Mouse (Mus musculus) midbrain, postnatal 0 days (tissue): ENCODE data around the gene Tmem41b. TPM values are rescaled to one million over a fixed set of nuclear protein-coding genes. Genes with fewer than 3 reads are reported as not detected.
A peak's percentile ranks its signal among the peaks of the same experiment; 100 is the strongest.

Experiments
- ATAC-seq: fragments of 200-750 bp; cut with Nextera tagmentation; 2 replicates; pipeline ENCODE4 v1.8.0; 2017; ENCODE audit warnings: moderate number of reproducible peaks, mild to moderate bottlenecking, moderate TSS enrichment, moderate library complexity; ENCODE audit not compliant: low FRiP score
- DNase-seq: peaks from one replicate; pipeline ENCODE4 v3.0.0-alpha.2; 2015; ENCODE audit warnings: low spot score
- H3K27ac ChIP-seq: fragments of 300-500 bp; sonication (generic); 2 replicates; pipeline ENCODE4 v1.5.1; 2014; ENCODE audit warnings: low read depth, mild to moderate bottlenecking, low read length, mixed read lengths
- H3K27me3 ChIP-seq: fragments of 300-500 bp; sonication (generic); 2 replicates; pipeline ENCODE4 v1.6.1; 2014; ENCODE audit warnings: low read length, control low read depth, mixed read lengths; ENCODE audit not compliant: insufficient read depth
- H3K36me3 ChIP-seq: fragments of 300-500 bp; sonication (generic); 2 replicates; pipeline ENCODE4 v1.6.1; 2014; ENCODE audit warnings: low read length, control low read depth, mixed read lengths; ENCODE audit not compliant: insufficient read depth
- H3K4me1 ChIP-seq: fragments of 300-500 bp; sonication (generic); 2 replicates; pipeline ENCODE4 v1.6.1; 2014; ENCODE audit warnings: mild to moderate bottlenecking, control low read depth, antibody characterized with exemption, low read length, mixed read lengths; ENCODE audit not compliant: insufficient read depth
- H3K4me2 ChIP-seq: fragments of 300-500 bp; sonication (generic); 2 replicates; pipeline ENCODE4 v1.6.1; 2014; ENCODE audit warnings: low read depth, mild to moderate bottlenecking, low read length, mixed read lengths; ENCODE audit not compliant: poor library complexity, severe bottlenecking
- H3K4me3 ChIP-seq: fragments of 300-500 bp; sonication (generic); 2 replicates; pipeline ENCODE4 v1.5.1; 2014; ENCODE audit warnings: low read depth, mild to moderate bottlenecking, low read length, moderate library complexity
- H3K9ac ChIP-seq: fragments of 300-500 bp; sonication (generic); replicated peaks from 2 replicates; pipeline ENCODE4 v1.6.1; 2014; ENCODE audit warnings: mild to moderate bottlenecking, low read length, moderate library complexity, mixed read lengths; ENCODE audit not compliant: poor library complexity, severe bottlenecking
- H3K9me3 ChIP-seq: fragments of 300-500 bp; sonication (generic); 2 replicates; pipeline ENCODE4 v1.6.1; 2016; ENCODE audit warnings: low read length, control low read depth
- CTCF ChIP-seq: IDR thresholded peaks from 2 replicates; pipeline ENCODE4 v1.5.1; 2016; ENCODE audit warnings: antibody characterized with exemption, mild to moderate bottlenecking
- WGBS: fragments of 180-500 bp; shearing (Covaris S2); extraction: QIAGEN DNeasy Blood & Tissue Kit; methylation state at CpG from one replicate; pipeline ENCODE4 v1.1.7; 2014; 5-methylcytosine and 5-hydroxymethylcytosine counted together
- polyA plus RNA-seq: library from polyadenylated mRNA; unstranded; fragments of >200 nt; fragmentation: Nextera tagmentation; extraction: Ambion mirVana; gene quantifications from 2 replicates; pipeline ENCODE4 v1.2.1, GENCODE M21; 2015
- total RNA-seq: library from RNA; depleted of rRNA; stranded (reverse); fragments of >200 nt; gene quantifications from 2 replicates; pipeline ENCODE4 v1.2.3, GENCODE M21; 2014

The Tmem41b gene
- total and polyA plus RNA-seq, 2 experiments from 2014 or later = 55.4 to 65.0 TPM

GRCm38 (mm10) chr7:109954622-109955401 lies 31.9 kb downstream of the Tmem41b start:
- Histone ChIP-seq H3K4me1 (peaks cover 12% of the 10 kb centered on the region), H3K9me3 (no peaks in the 10 kb centered on the region), H3K27me3 (no peaks in the 10 kb centered on the region), H3K36me3 (no peaks in the 10 kb centered on the region), H3K27ac (no peak overlapping the region), H3K9ac (no peak overlapping the region), H3K4me3 (no peak overlapping the region), H3K4me2 (no peak overlapping the region)
- 67% methylated on average over 6 of the region's 6 CpGs for WGBS
- no peak for ATAC-seq
- no peak for DNase-seq
- no peak for TF ChIP-seq CTCF

- WGBS = 65% methylated on average over 4 of the region's 4 CpGs
- no peak for DNase-seq
- Histone ChIP-seq H3K27me3 (no peaks in the 10 kb centered on the region), H3K36me3 (no peaks in the 10 kb centered on the region), H3K9me3 (no peaks in the 10 kb centered on the region), H3K4me1 (no peaks in the 10 kb centered on the region), H3K9ac (no peak overlapping the region), H3K27ac (no peak overlapping the region), H3K4me3 (no peak overlapping the region), H3K4me2 (no peak overlapping the region)
- no peak for ATAC-seq
- no peak for TF ChIP-seq CTCF
Observed at GRCm38 (mm10) chr7:109951297-109951696, 35.4 kb downstream of the Tmem41b start.

GRCm38 (mm10) chr7:109944421-109945034 lies 42.2 kb downstream of the Tmem41b start:
- Histone ChIP-seq H3K27me3 (no peaks in the 10 kb centered on the region), H3K27ac (0 out of 2 replicates have a peak overlapping the region, but pooled peaks have one; percentile 18), H3K4me1 (no peaks in the 10 kb centered on the region; the same call in 1 of the 2 replicates), H3K9me3 (no peaks in the 10 kb centered on the region), H3K4me3 (no peak overlapping the region), H3K9ac (no peak overlapping the region; the same call in 1 of the 2 replicates), H3K36me3 (no peaks in the 10 kb centered on the region), H3K4me2 (no peak overlapping the region)
- DNase-seq (no peak), ATAC-seq (no peak)
- WGBS = 61% methylated on average over 6 of the region's 6 CpGs
- no peak for TF ChIP-seq CTCF

GRCm38 (mm10) chr7:109929628-109930027 lies 57.1 kb downstream of the Tmem41b start:
- Histone ChIP-seq H3K9ac (no peak overlapping the region), H3K36me3 (peaks cover 38% of the 10 kb centered on the region), H3K27ac (no peak overlapping the region), H3K27me3 (no peaks in the 10 kb centered on the region), H3K4me3 (no peak overlapping the region), H3K4me1 (no peaks in the 10 kb centered on the region), H3K4me2 (no peak overlapping the region), H3K9me3 (no peaks in the 10 kb centered on the region)
- ATAC-seq = no peak
- TF ChIP-seq CTCF = peak; percentile 60
- DNase-seq = peak; percentile 22

- no peak overlapping the region for H3K27ac ChIP-seq
- H3K27me3 ChIP-seq = no peaks in the 10 kb centered on the region
- no peak overlapping the region for H3K4me2 ChIP-seq
- no peaks in the 10 kb centered on the region for H3K4me1 ChIP-seq
- no peaks in the 10 kb centered on the region for H3K9me3 ChIP-seq
- DNase-seq (no peak), ATAC-seq (no peak)
- H3K36me3 ChIP-seq = peaks cover 30% of the 10 kb centered on the region
- no peak overlapping the region for H3K9ac ChIP-seq
- no peak overlapping the region for H3K4me3 ChIP-seq
- 94% methylated on average over 6 of the region's 6 CpGs for WGBS
- TF ChIP-seq CTCF = no peak
Observed at GRCm38 (mm10) chr7:109928365-109928764, 58.4 kb downstream of the Tmem41b start.

GRCm38 (mm10) chr7:109924965-109925364 lies 61.8 kb downstream of the Tmem41b start:
- Histone ChIP-seq H3K9me3 (no peaks in the 10 kb centered on the region), H3K4me2 (no peak overlapping the region), H3K4me1 (no peaks in the 10 kb centered on the region), H3K9ac (no peak overlapping the region), H3K36me3 (peaks cover 36% of the 10 kb centered on the region), H3K27me3 (no peaks in the 10 kb centered on the region), H3K27ac (no peak overlapping the region), H3K4me3 (no peak overlapping the region)
- ATAC-seq (no peak), DNase-seq (no peak)
- TF ChIP-seq CTCF = no peak
- WGBS = 83% methylated on average over 2 of the region's 2 CpGs
